12 mouse cellular contexts compared by ENCODE assay signal in the genomic region with DNA sequence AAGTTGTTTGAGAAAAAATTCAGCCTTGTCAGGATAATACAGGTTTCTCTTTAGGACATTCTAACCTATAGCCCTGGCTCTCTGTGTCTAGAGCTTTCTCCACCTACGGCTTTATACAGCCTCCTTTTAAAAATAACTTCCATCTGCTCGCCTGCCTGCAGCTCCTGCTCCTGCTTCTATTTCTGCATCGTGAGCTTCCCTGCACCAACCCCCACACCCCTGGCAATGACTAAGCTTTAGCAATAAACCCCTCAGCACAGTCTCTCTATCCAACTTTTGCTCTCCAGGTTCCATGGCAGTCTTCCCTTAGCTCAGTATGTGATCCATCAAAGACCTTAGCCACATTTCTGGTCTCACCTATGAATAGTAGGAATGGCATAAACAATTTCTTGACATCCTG.
DNase-seq lines count a peak whose midpoint lies in the region; ATAC-seq lines count a peak whose summit lies in the region.
"Had no signal": no experiment of that assay in that cellular context is flagged by ENCODE, and none has a peak within 500 bp of the region (broad histone marks: within the 10 kb centered on the region; RNA-seq: fewer than 3 reads in every experiment).

No protein-coding gene starts in this region.

- ATAC-seq in inflammation-experienced regulatory T-cells, adult 6 months: no peak
- ATAC-seq: intestine, postnatal 0 days had no signal

- peak; percentile 18 for DNase-seq in gastrocnemius, adult 18-20 months (ENCODE audit: low spot score)
- DNase-seq in gastrocnemius, postnatal 10 days: no peak
- DNase-seq in cerebellum, postnatal 36 days: peak; percentile 63 to 74
- peak; percentile 19 to 22 for DNase-seq in layer of hippocampus, postnatal 25 days (ENCODE audit: extremely low spot score in 1 of 2, low spot score in 1 of 2)
- DNase-seq in right cerebral cortex, postnatal 25 days: peak; percentile 75
- DNase-seq in ovary, postnatal 36 days (ENCODE audit: low spot score): no peak
- DNase-seq in embryo, embryonic 10.5 days (ENCODE audit: low spot score): no peak
- DNase-seq: adrenal gland, postnatal 10 days; B cell, adult 2 months; gastrocnemius, postnatal 14 days had no signal

Comparison
In these comparisons a context has a peak if more than half of its experiments do, and no peak if none do; other contexts are left out.
1. DNase-seq: peak in gastrocnemius, adult 18-20 months (single experiment), cerebellum, postnatal 36 days (2 of 2), layer of hippocampus, postnatal 25 days (2 of 2) and right cerebral cortex, postnatal 25 days (single experiment); none in gastrocnemius, postnatal 10 days (single experiment), ovary, postnatal 36 days (single experiment) and embryo, embryonic 10.5 days (single experiment).